Mouse (Mus musculus) granulocyte monocyte progenitor cell, adult 5-6 weeks (primary cell): ENCODE measurements at regions not wholly inside any gene's neighbourhood (a gene's known extent, or its start where the extent isn't known, plus 50 kb on each side); places are given as distances from the start of the nearest gene placed in this dataset.

Experiments
- ATAC-seq: replicated peaks from 2 replicates; pipeline ENCODE4 v1.8.0; 2016; ENCODE audit warnings: mild to moderate bottlenecking, moderate TSS enrichment, inconsistent platforms; ENCODE audit not compliant: poor library complexity, severe bottlenecking

GRCm38 (mm10) chr15:64590092-64590881, 227.2 kb upstream of the Gm21798 start:
- ATAC-seq = no peak

- ATAC-seq = no peak
Measured at GRCm38 (mm10) chr15:64613503-64613902, 204.0 kb upstream of the Gm21798 start.

GRCm38 (mm10) chr15:64618471-64618870, 199.0 kb upstream of the Gm21798 start:
- ATAC-seq = no peak

GRCm38 (mm10) chr15:64621876-64622275, 195.6 kb upstream of the Gm21798 start:
- no peak for ATAC-seq

- no peak for ATAC-seq
Measured at GRCm38 (mm10) chr15:64622591-64622990, 194.9 kb upstream of the Gm21798 start.

- ATAC-seq = peak; percentile 67
Measured at GRCm38 (mm10) chr15:64626359-64626758, 191.1 kb upstream of the Gm21798 start.

- ATAC-seq = peak; percentile 82
Measured at GRCm38 (mm10) chr15:64627258-64627657, 190.2 kb upstream of the Gm21798 start.
